Mouse (Mus musculus) midbrain, embryonic 13.5 days (tissue): Measurements from ENCODE around the gene Ilkap. TPM values are rescaled to one million over a fixed set of nuclear protein-coding genes. Genes with fewer than 3 reads are reported as not detected.

ENCODE experiments used
- ATAC-seq: fragments of 200-750 bp; cut with Nextera tagmentation; 2 replicates; pipeline ENCODE4 v1.8.0; 2017; ENCODE audit warnings: mild to moderate bottlenecking, moderate TSS enrichment, moderate library complexity
- H3K27ac ChIP-seq: fragments of 300-500 bp; sonication (generic); 2 replicates; pipeline ENCODE4 v1.5.1; 2015; ENCODE audit warnings: inconsistent platforms, mild to moderate bottlenecking, moderate library complexity
- H3K27me3 ChIP-seq: fragments of 300-500 bp; sonication (generic); 2 replicates; pipeline ENCODE4 v1.6.1; 2015; ENCODE audit warnings: mild to moderate bottlenecking, inconsistent platforms
- H3K36me3 ChIP-seq: fragments of 300-500 bp; sonication (generic); 2 replicates; pipeline ENCODE4 v1.6.1; 2015; ENCODE audit warnings: mild to moderate bottlenecking, inconsistent platforms
- H3K4me1 ChIP-seq: fragments of 300-500 bp; sonication (generic); replicated peaks from 2 replicates; pipeline ENCODE4 v1.6.1; 2015; ENCODE audit warnings: inconsistent platforms
- H3K4me2 ChIP-seq: fragments of 300-500 bp; sonication (generic); replicated peaks from 2 replicates; pipeline ENCODE4 v1.6.1; 2015; ENCODE audit warnings: moderate library complexity, mild to moderate bottlenecking, inconsistent platforms
- H3K4me3 ChIP-seq: fragments of 300-500 bp; sonication (generic); replicated peaks from 2 replicates; pipeline ENCODE4 v1.5.1; 2015; ENCODE audit warnings: mild to moderate bottlenecking, inconsistent platforms
- H3K9ac ChIP-seq: fragments of 300-500 bp; sonication (generic); replicated peaks from 2 replicates; pipeline ENCODE4 v1.6.1; 2015; ENCODE audit warnings: mild to moderate bottlenecking, inconsistent platforms
- H3K9me3 ChIP-seq: fragments of 300-500 bp; sonication (generic); 2 replicates; pipeline ENCODE4 v1.6.1; 2016; ENCODE audit warnings: mild to moderate bottlenecking, inconsistent platforms
- WGBS: fragments of 180-500 bp; shearing (Covaris S2); methylation state at CpG from one replicate; pipeline ENCODE4 v1.1.7; 2015; 5-methylcytosine and 5-hydroxymethylcytosine counted together
- polyA plus RNA-seq: library from polyadenylated mRNA; unstranded; fragments of >200 nt; fragmentation: Nextera tagmentation; extraction: Ambion mirVana; gene quantifications from 2 replicates; pipeline ENCODE4 v1.2.1, GENCODE M21; 2015

The Ilkap gene
- polyA plus RNA-seq, 1 experiment from 2014 or later: 155 TPM

DNA sequence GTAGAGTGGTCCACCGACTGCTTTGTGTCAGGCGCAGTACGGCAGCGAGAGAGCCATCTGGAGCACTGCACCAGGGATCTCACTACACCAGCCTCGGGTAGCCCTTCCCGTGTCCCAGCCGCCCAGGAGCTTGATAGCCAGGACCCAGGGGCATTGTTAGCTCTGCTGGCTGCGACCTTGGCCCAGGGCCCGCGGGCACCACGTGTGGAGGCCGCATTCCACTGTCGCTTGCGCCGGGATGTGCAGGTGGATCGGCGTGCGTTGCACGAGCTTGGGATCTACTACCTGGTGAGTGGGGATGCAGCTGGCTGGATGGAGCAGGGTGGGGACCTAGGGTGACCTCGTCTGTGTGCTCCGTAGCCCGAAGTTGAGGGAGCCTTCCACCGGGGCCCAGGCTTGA is 28.6 kb downstream of the Ilkap start:
- Histone ChIP-seq H3K27ac (no peak overlapping the region), H3K9ac (no peak overlapping the region), H3K27me3 (peaks cover 31% of the 10 kb centered on the region), H3K36me3 (peaks cover 58% of the 10 kb centered on the region), H3K4me1 (peaks cover 9% of the 10 kb centered on the region), H3K9me3 (no peaks in the 10 kb centered on the region), H3K4me2 (no peak overlapping the region), H3K4me3 (no peak overlapping the region)
- 91% methylated on average over 23 of the region's 23 CpGs for WGBS
- no peak for ATAC-seq

DNA sequence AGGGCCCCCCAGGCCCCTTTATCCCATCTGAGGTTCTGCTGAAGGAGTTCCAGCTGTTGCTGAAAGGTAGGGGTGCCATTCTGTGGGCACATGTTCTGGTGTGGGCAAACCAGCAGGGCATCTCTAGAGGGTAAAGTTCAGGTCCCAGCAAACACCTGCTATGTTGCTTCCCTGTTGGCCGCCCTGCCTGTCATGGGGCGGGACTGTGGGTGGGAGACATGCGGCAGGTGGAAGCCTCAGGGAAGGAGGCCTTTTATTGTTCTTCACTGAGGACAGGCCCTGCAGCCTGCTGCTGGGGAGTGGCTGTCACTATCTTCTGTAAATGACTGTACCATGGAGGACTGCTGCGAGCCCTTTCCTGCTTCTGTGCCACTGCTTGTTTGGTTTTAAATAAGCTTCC is 29.2 kb downstream of the Ilkap start:
- peaks cover 33% of the 10 kb centered on the region for H3K27me3 ChIP-seq
- ATAC-seq: no peak
- H3K9ac ChIP-seq: no peak overlapping the region
- H3K4me1 ChIP-seq: peaks cover 9% of the 10 kb centered on the region
- WGBS: 81% methylated on average over 4 of the region's 4 CpGs
- no peak overlapping the region for H3K27ac ChIP-seq
- H3K9me3 ChIP-seq: 0 out of 2 replicates have a peak, but pooled peaks cover 4% of the 10 kb centered on the region
- H3K4me2 ChIP-seq: no peak overlapping the region
- peaks cover 52% of the 10 kb centered on the region for H3K36me3 ChIP-seq
- H3K4me3 ChIP-seq: no peak overlapping the region

- ATAC-seq: no peak
- no peak overlapping the region for H3K9ac ChIP-seq
- 93% methylated on average over 3 of the region's 3 CpGs for WGBS
- no peak overlapping the region for H3K27ac ChIP-seq
- no peak overlapping the region for H3K4me3 ChIP-seq
- H3K4me2 ChIP-seq: no peak overlapping the region
- H3K36me3 ChIP-seq: peaks cover 31% of the 10 kb centered on the region
- H3K4me1 ChIP-seq: peaks cover 9% of the 10 kb centered on the region
- H3K27me3 ChIP-seq: peaks cover 33% of the 10 kb centered on the region
- 0 out of 2 replicates have a peak, but pooled peaks cover 8% of the 10 kb centered on the region for H3K9me3 ChIP-seq
These were observed 31.3 kb downstream of the Ilkap start for GRCm38 (mm10) chr1:91367295-91367694.

DNA sequence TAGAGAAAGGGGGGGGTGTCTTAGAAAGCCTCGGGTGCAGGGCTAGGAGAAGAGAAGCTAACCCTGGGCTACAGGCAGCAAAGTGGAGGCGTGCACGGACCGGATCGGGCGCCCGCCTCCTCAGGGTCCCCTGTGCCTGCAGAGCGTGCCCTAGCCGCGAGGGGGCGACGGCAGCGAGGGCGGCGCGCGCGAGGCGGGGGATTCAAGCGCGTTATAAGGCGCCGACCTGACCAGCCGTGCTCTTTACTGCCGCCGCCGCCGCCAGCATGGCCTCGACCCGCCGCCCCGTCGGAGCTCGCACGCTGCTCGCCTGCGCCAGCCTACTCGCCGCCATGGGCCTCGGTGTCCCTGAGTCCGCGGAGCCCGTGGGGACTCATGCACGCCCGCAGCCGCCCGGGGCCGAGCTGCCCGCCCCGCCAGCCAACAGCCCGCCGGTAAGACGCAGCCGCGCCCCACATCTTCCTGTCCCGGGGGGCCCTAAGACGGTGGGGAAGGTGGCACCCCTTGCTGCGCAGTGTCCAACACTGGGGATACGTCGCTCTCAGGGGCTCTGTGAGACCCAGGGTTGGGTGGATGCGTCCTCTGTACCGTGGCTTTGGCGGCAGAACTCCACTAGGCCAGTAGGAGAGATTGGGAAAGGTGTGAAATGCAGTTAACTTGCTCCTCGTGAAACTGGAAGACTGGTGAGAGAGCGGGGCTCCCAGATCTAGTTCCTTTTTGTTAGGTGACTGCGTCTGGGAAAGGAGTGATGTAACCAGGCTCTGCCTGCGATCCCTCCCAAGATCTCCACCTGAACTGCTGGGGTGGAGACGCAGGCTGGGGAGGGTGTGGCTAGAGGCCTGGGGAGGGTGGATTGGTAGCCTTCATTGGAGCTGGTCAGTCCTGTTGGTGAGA is 32.2 kb downstream of the Ilkap start, which contains the start of gene Erfe:
Gene Erfe, plus strand, starts transcription at position 216 of the 894 bp plus-strand sequence.
- Histone ChIP-seq H3K4me2 (peak within 1 kb of the TSS; percentile 66), H3K4me3 (peak within 1 kb of the TSS; percentile 41), H3K27me3 (peaks cover 33% of the 10 kb centered on the region), H3K9ac (peak within 1 kb of the TSS; percentile 62), H3K36me3 (peaks cover 22% of the 10 kb centered on the region), H3K27ac (no peak within 1 kb of the TSS), H3K4me1 (peaks cover 9% of the 10 kb centered on the region), H3K9me3 (0 out of 2 replicates have a peak, but pooled peaks cover 8% of the 10 kb centered on the region)
- under 1% methylated on average over 61 of the region's 68 CpGs for WGBS
- ATAC-seq: peak; percentile 59

GRCm38 (mm10) chr1:91365816-91366214 is 32.8 kb downstream of the Ilkap start:
- H3K9me3 ChIP-seq: 0 out of 2 replicates have a peak, but pooled peaks cover 8% of the 10 kb centered on the region
- peak; percentile 7; the same call in 1 of the 2 replicates for ATAC-seq
- H3K36me3 ChIP-seq: peaks cover 16% of the 10 kb centered on the region
- H3K27me3 ChIP-seq: peaks cover 33% of the 10 kb centered on the region
- peak overlapping the region; percentile 66 for H3K4me2 ChIP-seq
- H3K4me3 ChIP-seq: peak overlapping the region; percentile 41
- peak overlapping the region; percentile 62; the same call in 1 of the 2 replicates for H3K9ac ChIP-seq
- 27% methylated on average over 8 of the region's 8 CpGs for WGBS
- no peak overlapping the region for H3K27ac ChIP-seq
- peaks cover 9% of the 10 kb centered on the region for H3K4me1 ChIP-seq

GRCm38 (mm10) chr1:91364822-91365644 is 33.6 kb downstream of the Ilkap start:
- Histone ChIP-seq H3K27me3 (peaks cover 33% of the 10 kb centered on the region), H3K4me2 (no peak overlapping the region), H3K9ac (no peak overlapping the region), H3K9me3 (0 out of 2 replicates have a peak, but pooled peaks cover 8% of the 10 kb centered on the region), H3K27ac (no peak overlapping the region), H3K4me3 (no peak overlapping the region), H3K4me1 (peaks cover 9% of the 10 kb centered on the region), H3K36me3 (peaks cover 8% of the 10 kb centered on the region)
- no peak for ATAC-seq
- WGBS: 93% methylated on average over 16 of the region's 16 CpGs

DNA sequence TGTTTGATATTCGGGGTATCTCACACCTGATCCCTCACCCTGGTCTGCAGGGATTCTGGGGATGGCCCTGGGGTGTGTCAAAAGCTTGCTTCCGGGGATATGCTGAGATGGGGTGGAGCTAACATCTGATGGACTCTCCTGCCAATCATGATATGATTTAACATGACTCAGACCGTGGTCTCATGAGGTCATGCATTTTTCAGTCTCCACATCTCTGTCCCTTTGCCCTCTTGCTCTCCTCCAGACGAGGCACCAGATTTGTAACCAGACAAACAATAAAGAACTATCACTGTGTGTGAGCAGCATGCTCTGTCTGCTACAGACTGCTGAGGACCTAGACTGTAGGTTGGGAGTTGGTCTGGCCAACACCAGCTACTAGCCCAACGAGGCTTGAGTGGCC is 36.5 kb downstream of the Ilkap start:
- no peak for ATAC-seq
- H3K27me3 ChIP-seq: peaks cover 22% of the 10 kb centered on the region
- 0 out of 2 replicates have a peak, but pooled peaks cover 8% of the 10 kb centered on the region for H3K9me3 ChIP-seq
- H3K36me3 ChIP-seq: no peaks in the 10 kb centered on the region
- no peak overlapping the region for H3K4me3 ChIP-seq
- no peak overlapping the region for H3K27ac ChIP-seq
- H3K4me1 ChIP-seq: peaks cover 9% of the 10 kb centered on the region
- no peak overlapping the region for H3K4me2 ChIP-seq
- H3K9ac ChIP-seq: no peak overlapping the region
- 80% methylated on average over 5 of the region's 5 CpGs for WGBS

DNA sequence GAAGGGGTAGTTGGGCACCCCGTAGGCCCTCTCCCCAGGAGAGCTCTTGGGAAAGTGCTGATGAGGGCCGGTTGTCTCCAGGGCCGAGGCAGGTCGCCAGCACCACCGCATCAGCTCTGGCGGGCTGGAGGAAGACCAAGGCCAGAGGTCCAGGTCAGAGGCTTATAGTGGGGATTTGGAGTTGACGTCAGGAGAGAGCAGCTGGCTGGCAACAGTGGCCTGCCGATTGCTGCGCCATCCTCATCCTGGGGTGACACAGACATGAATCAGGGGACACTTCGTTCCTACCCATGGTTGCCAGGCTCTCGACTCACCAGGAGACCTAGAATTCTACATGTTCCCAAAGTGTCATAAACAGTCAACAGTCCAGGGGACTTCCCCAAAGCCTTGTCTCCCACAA is 42.5 kb downstream of the Ilkap start:
- H3K27me3 ChIP-seq: no peaks in the 10 kb centered on the region
- WGBS: 88% methylated on average over 11 of the region's 11 CpGs
- no peak for ATAC-seq

DNA sequence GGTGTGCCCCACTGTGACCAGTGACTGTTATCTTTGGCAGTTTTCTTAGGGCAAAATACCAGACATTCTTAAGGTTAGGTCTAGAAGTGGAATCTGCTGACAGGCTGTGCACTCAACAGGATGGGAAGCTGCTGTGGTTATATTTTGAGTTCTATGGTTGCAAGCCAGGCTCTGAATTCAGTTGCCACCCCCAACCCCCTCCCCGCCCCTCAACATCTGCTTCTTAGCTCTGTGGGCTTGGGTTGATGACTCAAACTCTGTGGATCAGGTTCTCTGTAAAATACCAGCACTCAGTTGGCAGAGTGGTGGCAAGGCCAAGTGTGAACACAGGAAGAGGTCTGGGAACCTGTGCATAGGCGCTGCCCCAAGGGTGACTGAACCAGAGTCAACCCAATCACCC is 46.3 kb downstream of the Ilkap start:
- ATAC-seq: no peak
- Histone ChIP-seq H3K4me3 (no peak overlapping the region), H3K9me3 (no peaks in the 10 kb centered on the region), H3K27me3 (no peaks in the 10 kb centered on the region), H3K4me2 (no peak overlapping the region), H3K4me1 (no peaks in the 10 kb centered on the region), H3K9ac (no peak overlapping the region), H3K27ac (no peak overlapping the region), H3K36me3 (no peaks in the 10 kb centered on the region)
- 91% methylated on average over 2 of the region's 2 CpGs for WGBS

More for the DNA sequence above, 42.5 kb downstream of the Ilkap start:
- H3K36me3 ChIP-seq: no peaks in the 10 kb centered on the region
- no peak overlapping the region for H3K4me2 ChIP-seq
- no peak overlapping the region for H3K9ac ChIP-seq
- no peaks in the 10 kb centered on the region for H3K4me1 ChIP-seq
- H3K9me3 ChIP-seq: no peaks in the 10 kb centered on the region
- H3K4me3 ChIP-seq: no peak overlapping the region
- no peak overlapping the region for H3K27ac ChIP-seq

DNA sequence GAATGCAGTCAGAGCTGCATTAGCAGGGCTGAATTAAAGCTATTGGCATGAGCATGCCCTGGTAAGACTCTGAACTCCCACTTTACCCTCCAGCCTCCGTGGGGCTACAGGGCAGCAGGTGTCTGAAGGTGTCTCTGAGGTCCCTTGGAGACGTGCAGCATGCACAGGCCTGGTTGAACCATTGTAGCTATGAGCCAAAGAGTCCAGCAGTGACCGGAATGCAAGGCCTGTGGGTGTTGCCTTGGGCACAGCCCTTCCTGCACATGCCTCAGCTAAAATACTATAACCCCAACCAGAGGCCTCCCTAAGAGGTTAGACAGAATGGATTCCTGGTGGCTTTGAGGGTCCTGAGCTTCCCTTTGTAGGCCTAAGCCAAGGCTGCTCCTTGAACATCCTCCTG is 47.4 kb downstream of the Ilkap start:
- Histone ChIP-seq H3K4me3 (no peak overlapping the region), H3K36me3 (no peaks in the 10 kb centered on the region), H3K27me3 (peaks cover 6% of the 10 kb centered on the region), H3K4me2 (no peak overlapping the region), H3K9ac (no peak overlapping the region), H3K27ac (no peak overlapping the region; the same call in 1 of the 2 replicates), H3K9me3 (no peaks in the 10 kb centered on the region), H3K4me1 (no peaks in the 10 kb centered on the region)
- 77% methylated on average over 3 of the region's 3 CpGs for WGBS
- ATAC-seq: no peak

DNA sequence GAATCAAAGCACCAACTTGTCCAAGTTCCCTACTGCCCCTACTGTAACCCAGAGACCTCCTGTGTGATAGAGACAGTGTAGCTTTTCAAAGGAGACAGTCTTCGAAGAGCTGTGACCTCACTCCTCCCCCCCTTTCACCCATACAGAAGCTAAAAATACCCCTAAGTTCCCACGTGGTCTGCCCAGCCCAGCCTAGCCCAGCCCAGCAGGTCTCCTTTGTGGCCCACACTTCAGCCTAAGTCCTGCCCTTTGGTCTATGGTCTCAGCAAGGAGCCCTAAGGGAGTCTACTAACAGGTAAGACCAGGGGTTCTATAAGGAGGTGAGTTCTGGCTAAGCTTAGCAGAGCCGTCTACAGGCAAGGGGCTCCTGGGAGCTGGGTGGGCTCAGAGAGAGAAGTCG is 47.8 kb downstream of the Ilkap start, which contains the start of gene Klhl30:
Gene Klhl30, plus strand, starts transcription at position 176 of the 400 bp plus-strand sequence.
- H3K4me2 ChIP-seq: no peak within 1 kb of the TSS
- peaks cover 10% of the 10 kb centered on the region for H3K27me3 ChIP-seq
- no peak within 1 kb of the TSS for H3K9ac ChIP-seq
- no peaks in the 10 kb centered on the region for H3K9me3 ChIP-seq
- H3K36me3 ChIP-seq: no peaks in the 10 kb centered on the region
- no peak within 1 kb of the TSS; the same call in 1 of the 2 replicates for H3K27ac ChIP-seq
- no peak within 1 kb of the TSS for H3K4me3 ChIP-seq
- H3K4me1 ChIP-seq: no peaks in the 10 kb centered on the region
- ATAC-seq: no peak
- 59% methylated on average over 4 of the region's 4 CpGs for WGBS

GRCm38 (mm10) chr1:91346892-91347291 is 51.7 kb downstream of the Ilkap start:
- 27% methylated on average over 3 of the region's 3 CpGs for WGBS

More at GRCm38 (mm10) chr1:91346892-91347291, 51.7 kb downstream of the Ilkap start:
- peaks cover 11% of the 10 kb centered on the region for H3K4me1 ChIP-seq
- no peak overlapping the region for H3K9ac ChIP-seq
- no peaks in the 10 kb centered on the region for H3K9me3 ChIP-seq
- no peak overlapping the region for H3K4me2 ChIP-seq
- peak; percentile 81 for ATAC-seq
- H3K27me3 ChIP-seq: peaks cover 49% of the 10 kb centered on the region
- H3K36me3 ChIP-seq: no peaks in the 10 kb centered on the region
- no peak overlapping the region for H3K27ac ChIP-seq
- no peak overlapping the region for H3K4me3 ChIP-seq
